Mouse (Mus musculus) liver, embryonic 13.5 days (tissue): ENCODE measurements around the gene Ssx2ip. TPM values are rescaled to one million over a fixed set of nuclear protein-coding genes. Genes with fewer than 3 reads are reported as not detected.

Source experiments
- ATAC-seq: fragments of 200-750 bp; cut with Nextera tagmentation; 2 replicates; pipeline ENCODE4 v1.8.0; 2017; ENCODE audit warnings: low read depth, mild to moderate bottlenecking, moderate number of reproducible peaks, moderate library complexity
- DNase-seq: peaks from one replicate; pipeline ENCODE4 v3.0.0; 2022
- H3K27ac ChIP-seq: fragments of 300-500 bp; sonication (generic); 2 replicates; pipeline ENCODE4 v1.5.1; 2015; ENCODE audit warnings: moderate library complexity, mild to moderate bottlenecking, inconsistent platforms
- H3K27me3 ChIP-seq: fragments of 300-500 bp; sonication (generic); 2 replicates; pipeline ENCODE4 v1.6.1; 2015; ENCODE audit warnings: mild to moderate bottlenecking, inconsistent platforms
- H3K36me3 ChIP-seq: fragments of 300-500 bp; sonication (generic); 2 replicates; pipeline ENCODE4 v1.6.1; 2015; ENCODE audit warnings: mild to moderate bottlenecking, inconsistent platforms
- H3K4me1 ChIP-seq: fragments of 300-500 bp; sonication (generic); replicated peaks from 2 replicates; pipeline ENCODE4 v1.6.1; 2015; ENCODE audit warnings: inconsistent platforms
- H3K4me2 ChIP-seq: fragments of 300-500 bp; sonication (generic); 2 replicates; pipeline ENCODE4 v1.6.1; 2015; ENCODE audit warnings: inconsistent platforms, mild to moderate bottlenecking, moderate library complexity
- H3K4me3 ChIP-seq: fragments of 300-500 bp; sonication (generic); replicated peaks from 2 replicates; pipeline ENCODE4 v1.5.1; 2015; ENCODE audit warnings: mild to moderate bottlenecking, inconsistent platforms
- H3K9ac ChIP-seq: fragments of 300-500 bp; sonication (generic); 2 replicates; pipeline ENCODE4 v1.6.1; 2015; ENCODE audit warnings: mild to moderate bottlenecking, inconsistent platforms
- H3K9me3 ChIP-seq: fragments of 300-500 bp; sonication (generic); replicated peaks from 2 replicates; pipeline ENCODE4 v1.6.1; 2016; ENCODE audit warnings: inconsistent platforms
- WGBS: fragments of 180-500 bp; shearing (Covaris S2); methylation state at CpG from one replicate; pipeline ENCODE4 v1.1.7; 2015; ENCODE audit not compliant: insufficient replicate concordance; 5-methylcytosine and 5-hydroxymethylcytosine counted together
- polyA plus RNA-seq: library from polyadenylated mRNA; unstranded; fragments of >200 nt; fragmentation: Nextera tagmentation; extraction: Ambion mirVana; gene quantifications from 2 replicates; pipeline ENCODE4 v1.2.1, GENCODE M21; 2015

Ssx2ip gene
- polyA plus RNA-seq, 1 experiment from 2014 or later: 105 TPM

DNA sequence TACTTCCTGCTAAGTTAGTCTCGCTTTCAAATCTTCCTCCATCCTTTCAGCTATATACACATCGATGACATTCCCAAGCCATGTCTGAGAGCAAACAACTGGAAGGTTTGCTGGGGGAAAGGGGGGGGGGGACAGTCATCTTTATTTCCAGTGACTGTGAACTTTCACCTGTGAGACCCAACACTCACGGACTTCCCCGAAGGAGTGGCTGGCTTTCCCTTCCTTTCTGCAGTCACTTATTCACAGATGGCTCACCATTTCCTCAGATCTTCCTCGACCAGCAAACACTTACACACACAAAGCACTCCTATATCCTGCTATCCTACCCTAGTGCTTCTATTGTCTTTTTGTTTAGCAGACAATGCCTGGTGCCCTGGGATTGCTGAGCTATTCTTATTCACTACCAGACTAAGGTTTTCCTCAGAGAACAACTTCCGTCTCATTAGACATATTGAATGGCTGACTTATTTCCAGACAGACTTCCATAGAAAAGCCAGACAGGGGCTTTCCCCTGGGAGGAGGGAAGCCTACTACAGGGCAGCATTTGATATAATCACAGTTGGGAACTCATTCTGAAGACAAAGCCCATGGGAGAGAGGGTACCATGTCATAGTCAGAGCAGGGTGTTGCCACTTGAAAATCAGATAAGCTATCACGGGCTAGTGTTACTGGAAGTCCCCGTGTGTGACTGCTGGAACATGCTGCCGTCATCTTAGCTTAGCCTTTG, 24.5 kb upstream of the Ssx2ip start:
- Histone ChIP-seq H3K9me3 (0 out of 2 replicates have a peak, but pooled peaks cover 6% of the 10 kb centered on the region), H3K4me3 (no peak overlapping the region), H3K27ac (peak overlapping the region; percentile 31; the same call in 1 of the 2 replicates), H3K9ac (no peak overlapping the region), H3K36me3 (no peaks in the 10 kb centered on the region), H3K4me2 (peak overlapping the region; percentile 21; the same call in 1 of the 2 replicates), H3K27me3 (no peaks in the 10 kb centered on the region), H3K4me1 (peaks cover 71% of the 10 kb centered on the region)
- ATAC-seq (no peak), DNase-seq (no peak)
- 37% methylated on average over 9 of the region's 9 CpGs for WGBS

- H3K4me2 ChIP-seq: no peak overlapping the region
- no peaks in the 10 kb centered on the region for H3K36me3 ChIP-seq
- H3K9me3 ChIP-seq: 0 out of 2 replicates have a peak, but pooled peaks cover 6% of the 10 kb centered on the region
- 0 out of 2 replicates have a peak overlapping the region, but pooled peaks have one; percentile 31 for H3K27ac ChIP-seq
- 92% methylated on average over 2 of the region's 2 CpGs for WGBS
- no peak for DNase-seq
- no peak for ATAC-seq
- no peak overlapping the region for H3K4me3 ChIP-seq
- no peak overlapping the region for H3K9ac ChIP-seq
- no peaks in the 10 kb centered on the region for H3K27me3 ChIP-seq
- peaks cover 62% of the 10 kb centered on the region for H3K4me1 ChIP-seq
Observed at GRCm38 (mm10) chr3:146380874-146381273, 23.6 kb upstream of the Ssx2ip start.

DNA sequence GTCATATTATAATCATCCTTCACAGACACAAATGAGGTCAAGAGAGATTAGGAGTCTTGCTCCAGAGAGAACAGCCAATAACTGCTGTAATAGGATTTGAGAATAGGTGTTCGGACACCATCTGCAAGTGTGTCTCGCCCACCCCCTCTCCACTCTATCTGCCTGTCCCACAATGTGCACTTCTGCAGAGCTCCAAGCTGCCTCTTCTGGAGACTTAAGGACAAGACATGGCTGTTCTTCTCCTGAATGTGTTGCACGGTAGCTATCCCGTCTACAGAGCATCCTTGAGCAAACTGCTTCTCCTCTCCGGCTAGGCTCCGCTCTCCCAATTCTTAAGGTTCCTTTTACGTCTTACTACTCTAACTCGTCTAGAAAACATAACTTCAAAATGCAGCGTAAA, 23.0 kb upstream of the Ssx2ip start:
- Histone ChIP-seq H3K4me2 (no peak overlapping the region), H3K27me3 (no peaks in the 10 kb centered on the region), H3K9ac (no peak overlapping the region), H3K9me3 (0 out of 2 replicates have a peak, but pooled peaks cover 6% of the 10 kb centered on the region), H3K36me3 (no peaks in the 10 kb centered on the region), H3K4me3 (no peak overlapping the region), H3K4me1 (peaks cover 56% of the 10 kb centered on the region), H3K27ac (0 out of 2 replicates have a peak overlapping the region, but pooled peaks have one; percentile 20)
- WGBS: 81% methylated on average over 9 of the region's 9 CpGs
- DNase-seq (no peak), ATAC-seq (no peak)

DNA sequence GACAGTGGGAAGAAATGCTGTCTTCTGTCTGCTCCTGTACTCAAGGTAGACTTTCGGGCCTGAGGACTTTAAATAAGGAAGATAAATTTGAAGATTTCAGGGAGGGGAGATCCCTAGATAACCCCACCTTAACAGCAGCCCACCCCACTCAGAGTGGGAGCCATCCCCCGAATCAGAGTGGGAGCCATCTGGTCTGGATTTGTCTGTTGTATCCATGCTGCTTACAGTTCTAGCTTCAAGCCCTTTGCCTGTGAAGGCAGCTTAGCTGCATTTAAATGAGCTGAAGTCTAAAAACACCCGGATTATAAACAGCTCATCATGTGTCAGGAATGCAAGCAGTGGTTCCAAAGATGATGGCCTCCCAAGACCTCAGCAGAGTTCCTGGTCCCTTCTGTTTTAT, 17.6 kb upstream of the Ssx2ip start:
- ATAC-seq (no peak), DNase-seq (no peak)
- Histone ChIP-seq H3K36me3 (no peaks in the 10 kb centered on the region), H3K27ac (no peak overlapping the region), H3K9me3 (0 out of 2 replicates have a peak, but pooled peaks cover 6% of the 10 kb centered on the region), H3K4me2 (no peak overlapping the region), H3K4me1 (peaks cover 33% of the 10 kb centered on the region), H3K9ac (no peak overlapping the region), H3K4me3 (no peak overlapping the region), H3K27me3 (no peaks in the 10 kb centered on the region)
- 64% methylated on average over 3 of the region's 3 CpGs for WGBS

GRCm38 (mm10) chr3:146392656-146393321, 11.7 kb upstream of the Ssx2ip start:
- DNase-seq (peak; percentile 47), ATAC-seq (peak; percentile 84)
- Histone ChIP-seq H3K4me1 (peaks cover 76% of the 10 kb centered on the region), H3K4me2 (peak overlapping the region; percentile 67), H3K27me3 (no peaks in the 10 kb centered on the region), H3K36me3 (no peaks in the 10 kb centered on the region), H3K4me3 (peak overlapping the region; percentile 37), H3K27ac (peak overlapping the region; percentile 90), H3K9me3 (no peaks in the 10 kb centered on the region), H3K9ac (peak overlapping the region; percentile 57)
- 49% methylated on average over 19 of the region's 19 CpGs for WGBS

- peak; percentile 88 for ATAC-seq
- H3K36me3 ChIP-seq: no peaks in the 10 kb centered on the region
- no peaks in the 10 kb centered on the region for H3K27me3 ChIP-seq
- peak overlapping the region; percentile 67 for H3K4me2 ChIP-seq
- 11% methylated on average over 7 of the region's 7 CpGs for WGBS
- H3K4me3 ChIP-seq: peak overlapping the region; percentile 37
- DNase-seq: peak; percentile 60
- peak overlapping the region; percentile 90 for H3K27ac ChIP-seq
- H3K9ac ChIP-seq: peak overlapping the region; percentile 57
- no peaks in the 10 kb centered on the region for H3K9me3 ChIP-seq
- peaks cover 78% of the 10 kb centered on the region for H3K4me1 ChIP-seq
Observed at GRCm38 (mm10) chr3:146393641-146394100, 10.8 kb upstream of the Ssx2ip start.

DNA sequence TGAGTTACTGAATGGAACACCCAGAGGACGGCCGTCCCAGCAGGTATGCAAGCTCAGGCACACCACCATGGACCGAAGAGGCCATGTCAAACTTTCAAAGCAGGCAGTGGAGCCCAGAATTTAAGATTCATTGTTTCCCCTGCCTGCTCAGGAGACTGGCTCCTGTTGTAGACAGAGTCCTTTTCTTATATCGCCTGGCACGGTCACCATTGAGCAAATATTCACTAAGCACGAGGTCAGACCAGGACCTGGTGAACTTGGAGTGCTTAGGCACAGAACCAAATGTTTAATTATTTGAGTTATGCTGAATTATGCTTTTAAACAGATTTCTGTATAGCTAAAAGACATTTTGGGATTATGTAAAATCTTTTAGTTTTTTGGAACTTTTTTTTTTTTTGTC, 8.2 kb upstream of the Ssx2ip start:
- Histone ChIP-seq H3K4me1 (peaks cover 53% of the 10 kb centered on the region), H3K4me3 (no peak overlapping the region), H3K4me2 (no peak overlapping the region), H3K36me3 (no peaks in the 10 kb centered on the region), H3K9me3 (no peaks in the 10 kb centered on the region), H3K9ac (no peak overlapping the region), H3K27ac (peak overlapping the region; percentile 35; the same call in 1 of the 2 replicates), H3K27me3 (no peaks in the 10 kb centered on the region)
- no peak for DNase-seq
- ATAC-seq: no peak
- WGBS: 73% methylated on average over 6 of the region's 6 CpGs

GRCm38 (mm10) chr3:146396934-146397333, 7.5 kb upstream of the Ssx2ip start:
- no peak for ATAC-seq
- H3K4me1 ChIP-seq: peaks cover 46% of the 10 kb centered on the region
- no peak overlapping the region for H3K27ac ChIP-seq
- no peaks in the 10 kb centered on the region for H3K9me3 ChIP-seq
- WGBS: 76% methylated on average over 1 of the region's 1 CpGs
- no peaks in the 10 kb centered on the region for H3K27me3 ChIP-seq
- no peak overlapping the region for H3K4me3 ChIP-seq
- no peak overlapping the region for H3K4me2 ChIP-seq
- DNase-seq: no peak
- H3K9ac ChIP-seq: no peak overlapping the region
- no peaks in the 10 kb centered on the region for H3K36me3 ChIP-seq

DNA sequence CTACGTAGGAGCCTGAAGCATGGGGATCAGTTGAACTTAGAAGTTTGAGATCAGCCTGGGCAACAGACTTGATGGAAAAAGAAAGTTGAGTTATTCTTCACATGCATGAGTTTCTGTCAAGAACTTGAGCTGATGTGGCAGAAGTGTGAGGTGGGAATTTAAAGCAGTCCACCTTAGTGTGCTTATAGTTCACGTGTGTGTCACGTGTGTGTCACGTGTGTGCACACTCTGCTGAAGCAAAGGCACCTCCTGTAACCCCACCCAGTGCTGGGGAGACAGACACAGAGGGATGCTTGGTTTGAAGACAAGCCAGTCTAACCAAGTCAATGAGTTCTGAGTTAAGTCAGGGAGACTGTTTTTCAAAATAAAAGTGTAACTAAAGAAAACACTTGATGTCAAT, 6.6 kb upstream of the Ssx2ip start:
- Histone ChIP-seq H3K27me3 (no peaks in the 10 kb centered on the region), H3K9me3 (no peaks in the 10 kb centered on the region), H3K27ac (no peak overlapping the region), H3K9ac (no peak overlapping the region), H3K36me3 (no peaks in the 10 kb centered on the region), H3K4me1 (peaks cover 37% of the 10 kb centered on the region), H3K4me2 (no peak overlapping the region), H3K4me3 (no peak overlapping the region)
- 77% methylated on average over 4 of the region's 4 CpGs for WGBS
- no peak for ATAC-seq
- DNase-seq: no peak

- Histone ChIP-seq H3K4me1 (peaks cover 37% of the 10 kb centered on the region), H3K27me3 (no peaks in the 10 kb centered on the region), H3K4me3 (no peak overlapping the region), H3K9ac (no peak overlapping the region), H3K4me2 (no peak overlapping the region), H3K9me3 (no peaks in the 10 kb centered on the region), H3K36me3 (no peaks in the 10 kb centered on the region), H3K27ac (no peak overlapping the region)
- ATAC-seq: no peak
- no peak for DNase-seq
- WGBS: 74% methylated on average over 5 of the region's 5 CpGs
Observed at GRCm38 (mm10) chr3:146399203-146399602, 5.2 kb upstream of the Ssx2ip start.

DNA sequence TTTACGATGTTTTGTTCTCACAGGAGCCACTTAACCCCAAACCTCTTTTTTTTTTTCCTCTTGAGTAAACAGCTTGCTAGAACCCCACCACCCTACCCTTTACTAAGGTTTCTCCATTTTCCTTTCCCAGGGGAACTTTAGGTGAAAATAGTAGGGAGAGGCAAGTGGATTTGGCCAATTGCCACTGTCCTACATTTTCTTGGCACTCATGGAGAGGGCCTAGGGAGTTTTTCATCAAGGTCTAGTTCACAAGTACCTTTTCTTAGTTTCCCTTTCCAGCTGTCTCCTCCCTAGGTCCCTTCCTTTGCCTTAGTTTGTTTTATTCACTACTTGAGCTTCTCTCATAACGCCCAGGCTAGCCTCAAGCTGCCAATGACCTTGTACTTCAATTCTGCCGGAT, 672 bp upstream of the Ssx2ip start:
- DNase-seq (no peak), ATAC-seq (no peak)
- H3K4me2 ChIP-seq: peak overlapping the region; percentile 97
- H3K4me3 ChIP-seq: peak overlapping the region; percentile 92
- H3K9me3 ChIP-seq: no peaks in the 10 kb centered on the region
- no peaks in the 10 kb centered on the region for H3K27me3 ChIP-seq
- H3K9ac ChIP-seq: peak overlapping the region; percentile 99
- peak overlapping the region; percentile 84 for H3K27ac ChIP-seq
- WGBS: 43% methylated on average over 3 of the region's 3 CpGs
- peaks cover 26% of the 10 kb centered on the region for H3K36me3 ChIP-seq
- peaks cover 44% of the 10 kb centered on the region for H3K4me1 ChIP-seq
